Mouse (Mus musculus) lung, postnatal 0 days (tissue): ENCODE data around the gene AU021092.

Source experiments
- CTCF ChIP-seq: IDR thresholded peaks from 2 replicates; pipeline ENCODE4 v1.5.1; 2016; ENCODE audit warnings: antibody characterized with exemption, mild to moderate bottlenecking
- EP300 ChIP-seq: IDR thresholded peaks from 2 replicates; pipeline ENCODE4 v1.6.1; 2016; ENCODE audit warnings: antibody characterized with exemption, mild to moderate bottlenecking, control low read depth

DNA sequence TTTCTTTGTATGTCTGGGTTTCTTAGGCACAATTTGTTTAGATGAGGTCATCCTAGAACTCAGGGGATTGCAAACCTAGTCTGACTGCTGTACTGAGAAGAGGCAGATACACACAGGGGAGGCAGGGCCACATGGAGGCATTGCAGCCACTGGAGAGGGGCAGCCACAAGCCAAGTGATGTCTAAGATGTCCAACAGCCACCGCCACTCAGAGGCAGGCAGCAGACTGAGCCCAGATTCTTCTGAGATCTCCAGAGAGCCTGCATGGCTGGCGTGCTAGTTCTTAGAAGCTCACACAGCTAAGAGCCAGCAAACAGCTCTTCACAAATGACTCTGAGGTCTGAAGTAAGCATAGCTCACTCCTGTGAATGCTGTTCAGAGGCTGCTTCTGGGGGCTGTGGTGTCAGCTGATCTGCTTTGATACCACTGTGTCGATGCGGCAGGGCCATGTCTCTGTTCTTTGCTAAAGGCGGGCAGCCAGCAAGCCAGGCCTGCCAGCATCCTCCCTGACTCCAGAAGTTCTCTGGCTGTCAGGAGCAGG is 16.6 kb downstream of the AU021092 start:
- TF ChIP-seq CTCF (no peak), EP300 (no peak)
